Mouse (Mus musculus): ENCODE data around the gene Tmem206.
A peak's percentile ranks its signal among the peaks of the same experiment; 100 is the strongest.

DNA sequence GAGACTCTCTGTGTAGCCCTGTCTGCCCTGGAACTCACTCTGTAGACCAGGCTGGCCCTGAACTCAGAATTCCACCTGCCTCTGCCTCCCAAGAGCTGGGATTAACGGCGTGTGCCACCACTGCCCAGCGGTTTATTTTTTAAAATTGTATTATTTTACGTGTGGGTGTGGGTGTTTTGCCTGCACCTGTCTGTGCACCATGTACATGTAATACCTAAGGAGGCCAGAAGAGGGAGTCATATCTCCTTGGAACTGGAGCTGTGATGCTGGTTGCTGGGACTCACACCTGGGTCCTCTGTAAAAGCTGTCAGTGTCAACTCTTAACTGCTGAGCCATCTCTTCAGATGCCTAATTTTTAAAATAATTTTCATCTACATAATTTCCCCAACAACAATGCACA is 38.8 kb downstream of the Tmem206 start:
- no peak for TF ChIP-seq POLR2A (IDR thresholded peaks at IDR 0.05; ENCODE audit: insufficient read depth, low read length)
- TF ChIP-seq CTCF (IDR thresholded peaks at IDR 0.05; ENCODE audit: low read depth, low read length): peak; percentile 37
- no peak for TF ChIP-seq EP300 (IDR thresholded peaks at IDR 0.05; ENCODE audit: insufficient read depth, low read depth, low read length)

All from ES-Bruce4 (cell line).